Mouse (Mus musculus) kidney, embryonic 16.5 days (tissue): ENCODE measurements around the gene Tarbp1. TPM values are rescaled to one million over a fixed set of nuclear protein-coding genes. Genes with fewer than 3 reads are reported as not detected.
"Not testable (repeated sequence)": the region's sequence is repeated elsewhere in the genome, so short reads cannot be mapped to it uniquely, and the experiment has no call there.

Experiments used
- ATAC-seq: fragments of 200-750 bp; cut with Nextera tagmentation; 2 replicates; pipeline ENCODE4 v1.8.0; 2017; ENCODE audit warnings: moderate TSS enrichment; ENCODE audit not compliant: low FRiP score, low TSS enrichment
- H3K27ac ChIP-seq: fragments of 300-500 bp; sonication (generic); 2 replicates; pipeline ENCODE4 v1.5.1; 2014; ENCODE audit warnings: low read length
- H3K27me3 ChIP-seq: fragments of 300-500 bp; sonication (generic); 2 replicates; pipeline ENCODE4 v1.6.1; 2014; ENCODE audit warnings: low read length, control low read depth, mixed read lengths; ENCODE audit not compliant: insufficient read depth
- H3K36me3 ChIP-seq: fragments of 300-500 bp; sonication (generic); 2 replicates; pipeline ENCODE4 v1.6.1; 2014; ENCODE audit warnings: low read length, control low read depth, mixed read lengths; ENCODE audit not compliant: insufficient read depth
- H3K4me1 ChIP-seq: fragments of 300-500 bp; sonication (generic); 2 replicates; pipeline ENCODE4 v1.6.1; 2014; ENCODE audit warnings: low read length, control low read depth, mixed read lengths; ENCODE audit not compliant: insufficient read depth
- H3K4me2 ChIP-seq: fragments of 300-500 bp; sonication (generic); replicated peaks from 2 replicates; pipeline ENCODE4 v1.6.1; 2014; ENCODE audit warnings: low read depth, low read length
- H3K4me3 ChIP-seq: fragments of 300-500 bp; sonication (generic); 2 replicates; pipeline ENCODE4 v1.5.1; 2014; ENCODE audit warnings: mild to moderate bottlenecking, low read length
- H3K9ac ChIP-seq: fragments of 300-500 bp; sonication (generic); replicated peaks from 2 replicates; pipeline ENCODE4 v1.6.1; 2014; ENCODE audit warnings: low read length
- H3K9me3 ChIP-seq: fragments of 300-500 bp; sonication (generic); 2 replicates; pipeline ENCODE4 v1.6.1; 2016; ENCODE audit warnings: low read length, control low read depth
- WGBS: fragments of 180-500 bp; shearing (Covaris S2); extraction: QIAGEN DNeasy Blood & Tissue Kit; methylation state at CpG from one replicate; pipeline ENCODE4 v1.1.7; 2014; 5-methylcytosine and 5-hydroxymethylcytosine counted together
- polyA plus RNA-seq: library from polyadenylated mRNA; unstranded; fragments of >200 nt; fragmentation: Nextera tagmentation; extraction: Ambion mirVana; gene quantifications from 2 replicates; pipeline ENCODE4 v1.2.1, GENCODE M21; 2015

The Tarbp1 gene
- polyA plus RNA-seq, 1 experiment from 2014 or later = 3.1 TPM

DNA sequence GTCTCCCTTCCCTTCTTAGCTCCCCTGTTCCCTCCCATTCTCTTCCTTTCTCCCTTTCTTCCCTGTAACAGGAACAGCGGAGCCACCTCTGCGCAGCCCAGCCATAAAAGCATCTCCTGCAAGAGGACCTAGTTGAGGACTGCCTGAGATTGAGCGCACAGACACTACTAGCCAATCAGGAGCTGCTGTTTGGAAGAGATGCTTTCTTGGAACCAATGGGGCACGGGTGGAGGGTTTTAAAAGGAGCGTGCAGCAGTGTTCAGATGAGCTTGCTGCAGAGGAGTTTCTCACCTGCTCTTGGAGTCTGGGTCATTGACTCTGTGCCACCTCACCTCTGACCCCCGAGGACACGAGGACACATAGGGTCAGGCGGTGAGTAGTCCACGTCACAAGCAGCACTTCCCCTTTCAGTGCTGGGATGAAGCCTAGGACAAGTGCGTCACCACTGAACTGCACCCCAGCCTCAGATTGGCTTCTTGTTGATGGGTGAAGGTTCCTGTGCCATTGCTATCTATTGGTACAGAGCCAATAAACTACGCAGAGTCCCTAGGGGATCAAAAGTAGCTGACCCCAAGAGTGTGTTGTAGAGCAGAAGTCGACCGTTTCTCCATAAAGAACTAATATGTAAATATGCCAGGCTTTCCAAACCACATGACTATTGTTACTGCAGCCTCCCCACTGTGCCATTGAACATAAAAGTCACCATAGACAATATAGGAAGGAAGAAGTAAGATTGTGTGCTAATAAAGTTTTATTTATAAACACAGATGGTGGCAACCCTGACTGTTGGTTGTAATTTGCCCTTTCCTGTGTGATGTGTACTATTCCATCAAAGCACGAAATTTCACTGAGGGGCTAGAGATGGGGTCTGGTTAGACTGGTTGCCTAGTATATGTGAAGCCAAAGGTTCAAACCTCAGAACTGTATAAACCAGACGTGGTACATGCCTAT is 19.6 kb upstream of the Tarbp1 start:
- Histone ChIP-seq H3K4me1 (peaks cover 10% of the 10 kb centered on the region), H3K27me3 (no peaks in the 10 kb centered on the region), H3K9ac (no peak overlapping the region), H3K36me3 (no peaks in the 10 kb centered on the region), H3K27ac (no peak overlapping the region), H3K4me3 (no peak overlapping the region), H3K4me2 (no peak overlapping the region), H3K9me3 (no peaks in the 10 kb centered on the region)
- WGBS = 73% methylated on average over 15 of the region's 15 CpGs
- no peak for ATAC-seq

DNA sequence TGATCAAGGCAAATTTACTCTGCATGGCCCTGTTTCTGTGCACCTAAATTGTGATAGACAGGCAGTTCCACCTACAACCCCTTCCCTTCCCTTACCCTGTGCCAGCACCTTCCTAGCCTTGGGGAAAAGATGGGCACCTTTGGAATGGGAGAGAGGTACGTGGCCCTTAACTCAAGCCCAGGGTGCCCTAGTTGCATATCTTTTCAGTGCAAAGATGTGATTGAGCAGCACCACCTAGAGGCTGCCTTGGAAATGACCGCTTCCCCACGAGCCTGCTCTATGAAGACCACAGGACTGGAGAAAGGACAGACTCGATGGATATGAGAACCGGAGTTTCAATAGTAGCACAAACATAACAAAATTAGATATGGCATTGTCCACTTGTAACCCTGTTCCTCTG is 8.1 kb upstream of the Tarbp1 start:
- 12% methylated on average over 5 of the region's 5 CpGs for WGBS
- H3K4me2 ChIP-seq = no peak overlapping the region
- no peak overlapping the region for H3K4me3 ChIP-seq
- no peaks in the 10 kb centered on the region; the same call in 1 of the 2 replicates for H3K4me1 ChIP-seq
- no peak overlapping the region for H3K9ac ChIP-seq
- peak; percentile 72 for ATAC-seq
- H3K9me3 ChIP-seq = no peaks in the 10 kb centered on the region
- H3K36me3 ChIP-seq = no peaks in the 10 kb centered on the region
- H3K27ac ChIP-seq = no peak overlapping the region
- H3K27me3 ChIP-seq = peaks cover 2% of the 10 kb centered on the region; the same call in 1 of the 2 replicates

DNA sequence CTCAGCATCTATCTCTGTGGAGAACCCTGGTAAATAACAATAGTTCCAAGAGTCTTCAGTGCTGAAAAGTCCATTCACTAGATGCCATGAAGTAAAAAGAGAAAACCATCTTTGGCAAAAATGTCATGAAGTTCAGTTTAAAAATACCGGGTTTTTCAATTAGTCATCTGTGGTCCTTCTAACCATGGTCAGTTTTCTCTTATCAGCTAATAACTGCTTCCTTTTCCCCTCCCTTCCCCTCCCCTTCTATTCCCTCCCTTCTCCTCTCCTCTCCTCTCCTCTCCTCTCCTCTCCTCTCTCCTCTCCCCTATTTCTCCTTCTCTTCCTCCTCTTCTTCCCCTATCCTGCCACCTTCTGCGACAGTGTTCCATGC is 7.5 kb upstream of the Tarbp1 start:
- Histone ChIP-seq H3K9ac (no peak overlapping the region), H3K4me1 (no peaks in the 10 kb centered on the region; the same call in 1 of the 2 replicates), H3K9me3 (no peaks in the 10 kb centered on the region), H3K4me3 (no peak overlapping the region), H3K27ac (no peak overlapping the region), H3K4me2 (no peak overlapping the region), H3K36me3 (no peaks in the 10 kb centered on the region), H3K27me3 (peaks cover 2% of the 10 kb centered on the region; the same call in 1 of the 2 replicates)
- no peak for ATAC-seq
- WGBS = 69% methylated on average over 2 of the region's 2 CpGs

DNA sequence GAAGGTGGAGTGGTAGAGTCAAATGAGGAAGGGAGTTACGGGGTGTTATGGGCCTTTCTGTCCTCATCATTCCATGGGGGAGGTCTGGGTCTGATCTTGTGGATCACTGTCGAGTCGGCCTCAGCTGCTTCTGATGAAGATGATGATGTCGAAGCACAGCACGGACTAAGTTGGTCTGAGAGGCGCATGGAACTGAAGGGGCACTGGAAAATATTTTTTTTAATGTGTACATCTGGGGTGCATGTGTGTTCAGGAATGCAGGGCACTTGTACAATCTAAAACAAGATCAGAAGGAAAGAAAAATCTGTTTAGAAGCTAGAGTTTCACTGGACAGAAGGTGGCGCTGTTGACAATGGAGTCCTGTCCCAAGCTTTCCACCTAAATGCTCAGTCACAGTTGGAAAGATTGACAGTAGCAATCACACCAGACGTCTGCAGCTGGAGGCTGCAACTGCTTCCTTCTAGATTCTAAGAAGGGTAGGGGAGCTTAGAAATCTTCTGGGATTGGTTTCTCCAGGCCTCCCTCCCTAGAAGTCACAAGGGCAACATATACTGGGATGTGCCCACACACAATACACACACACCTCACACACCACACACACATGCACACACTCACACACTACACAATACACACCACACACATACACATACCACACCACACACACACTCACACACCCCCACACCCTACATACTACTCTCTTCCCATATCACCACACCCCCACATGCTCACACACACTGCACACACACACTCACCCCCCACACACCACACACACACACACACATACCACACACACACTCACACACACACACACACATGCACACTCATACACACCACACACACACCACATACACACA is 6.9 kb upstream of the Tarbp1 start:
- no peaks in the 10 kb centered on the region for H3K9me3 ChIP-seq
- WGBS = 38% methylated on average over 8 of the region's 8 CpGs
- no peak overlapping the region for H3K27ac ChIP-seq
- peaks cover 2% of the 10 kb centered on the region; the same call in 1 of the 2 replicates for H3K27me3 ChIP-seq
- peak; percentile 37 for ATAC-seq
- no peaks in the 10 kb centered on the region for H3K36me3 ChIP-seq
- no peak overlapping the region for H3K9ac ChIP-seq
- H3K4me2 ChIP-seq = no peak overlapping the region
- H3K4me1 ChIP-seq = no peaks in the 10 kb centered on the region; the same call in 1 of the 2 replicates
- no peak overlapping the region for H3K4me3 ChIP-seq

DNA sequence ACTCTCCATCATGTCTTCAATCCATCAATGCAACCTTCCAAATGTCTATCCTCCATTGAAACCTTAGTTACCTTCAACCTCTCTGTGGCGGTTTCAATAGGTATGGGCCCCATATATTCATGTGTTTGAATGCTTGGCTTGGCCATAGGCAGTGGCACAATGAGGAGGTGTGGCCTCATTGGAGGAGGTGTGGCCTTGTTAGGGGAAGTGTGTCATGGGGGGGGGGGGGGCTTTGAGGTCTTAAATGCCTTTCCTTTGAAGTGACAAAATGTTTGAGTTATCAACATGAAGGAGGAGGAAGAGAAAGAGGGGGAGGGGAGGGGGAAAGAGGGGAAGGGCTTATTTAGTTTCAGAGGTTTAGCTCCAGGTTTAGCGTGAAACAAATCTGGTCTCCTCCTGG is 5.5 kb upstream of the Tarbp1 start:
- H3K27me3 ChIP-seq = peaks cover 2% of the 10 kb centered on the region; the same call in 1 of the 2 replicates

DNA sequence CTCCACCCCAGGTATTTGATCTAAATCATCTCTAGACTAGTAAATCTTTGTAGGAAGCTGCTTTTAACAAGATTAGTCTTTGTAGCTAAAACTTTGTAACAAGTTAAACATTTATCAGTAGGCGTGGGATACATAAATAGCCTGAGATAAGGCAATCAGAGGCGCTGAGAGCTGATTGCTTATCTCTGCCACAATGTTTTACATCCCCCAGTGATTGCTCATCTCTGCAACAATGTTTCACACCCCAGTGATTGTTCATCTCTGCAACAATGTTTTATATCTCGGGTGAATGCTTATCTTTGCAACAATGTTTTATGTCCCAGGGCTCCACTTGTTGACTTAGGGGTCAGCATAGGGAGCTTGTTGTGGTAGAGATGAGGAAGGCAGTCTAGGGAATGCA is 3.8 kb upstream of the Tarbp1 start:
- no peak overlapping the region for H3K4me3 ChIP-seq
- no peak for ATAC-seq
- 34% methylated on average over 3 of the region's 3 CpGs for WGBS
- H3K9me3 ChIP-seq = no peaks in the 10 kb centered on the region
- peaks cover 2% of the 10 kb centered on the region; the same call in 1 of the 2 replicates for H3K27me3 ChIP-seq
- H3K9ac ChIP-seq = no peak overlapping the region
- H3K27ac ChIP-seq = no peak overlapping the region
- H3K4me1 ChIP-seq = peaks cover 8% of the 10 kb centered on the region; the same call in 1 of the 2 replicates
- H3K4me2 ChIP-seq = no peak overlapping the region
- no peaks in the 10 kb centered on the region for H3K36me3 ChIP-seq

More for the DNA sequence above, 5.5 kb upstream of the Tarbp1 start:
- Histone ChIP-seq H3K27ac (no peak overlapping the region), H3K4me3 (no peak overlapping the region), H3K9me3 (no peaks in the 10 kb centered on the region), H3K9ac (no peak overlapping the region), H3K36me3 (no peaks in the 10 kb centered on the region), H3K4me1 (no peaks in the 10 kb centered on the region; the same call in 1 of the 2 replicates), H3K4me2 (no peak overlapping the region)
- 76% methylated on average over 2 of the region's 2 CpGs for WGBS
- ATAC-seq = no peak

DNA sequence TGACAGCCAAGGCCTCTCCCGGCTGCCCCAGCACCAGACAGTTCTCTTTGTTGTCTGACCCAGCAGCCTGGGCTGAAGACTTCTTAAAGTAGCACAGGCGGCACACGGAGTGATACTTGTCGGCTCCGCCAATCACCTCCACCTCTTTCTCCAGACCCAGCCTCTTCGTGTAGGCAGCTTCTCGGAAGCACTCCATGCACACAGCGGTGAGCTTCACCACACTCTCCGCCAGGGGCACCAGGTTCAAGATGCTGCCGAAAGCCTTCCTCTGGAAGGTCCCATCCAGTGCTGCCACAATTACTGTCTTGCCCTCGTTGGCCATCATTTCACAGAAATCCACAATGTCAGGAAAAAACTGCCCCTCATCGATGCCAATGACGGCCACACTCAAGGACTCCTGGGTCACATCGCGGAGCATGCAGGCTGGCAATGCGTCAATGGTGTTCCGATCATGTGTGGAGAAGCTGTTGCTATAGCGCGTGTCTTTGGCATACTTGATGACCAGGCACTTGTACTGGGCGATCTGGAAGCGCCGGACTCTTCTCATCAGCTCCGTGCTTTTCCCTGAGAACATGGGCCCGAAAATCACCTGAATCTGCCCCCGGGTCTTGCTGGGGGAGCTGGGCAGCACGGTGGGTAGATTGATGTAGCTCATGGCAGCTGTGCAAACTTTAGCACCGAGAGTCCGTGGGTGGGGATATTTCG is 1.4 kb upstream of the Tarbp1 start:
- not testable (repeated sequence) for H3K9ac ChIP-seq, H3K27me3 ChIP-seq, H3K4me3 ChIP-seq, H3K4me2 ChIP-seq, H3K27ac ChIP-seq, H3K9me3 ChIP-seq, H3K36me3 ChIP-seq, ATAC-seq
- H3K4me1 ChIP-seq = peaks cover 20% of the 10 kb centered on the region
- WGBS = 48% methylated on average over 29 of the region's 29 CpGs

DNA sequence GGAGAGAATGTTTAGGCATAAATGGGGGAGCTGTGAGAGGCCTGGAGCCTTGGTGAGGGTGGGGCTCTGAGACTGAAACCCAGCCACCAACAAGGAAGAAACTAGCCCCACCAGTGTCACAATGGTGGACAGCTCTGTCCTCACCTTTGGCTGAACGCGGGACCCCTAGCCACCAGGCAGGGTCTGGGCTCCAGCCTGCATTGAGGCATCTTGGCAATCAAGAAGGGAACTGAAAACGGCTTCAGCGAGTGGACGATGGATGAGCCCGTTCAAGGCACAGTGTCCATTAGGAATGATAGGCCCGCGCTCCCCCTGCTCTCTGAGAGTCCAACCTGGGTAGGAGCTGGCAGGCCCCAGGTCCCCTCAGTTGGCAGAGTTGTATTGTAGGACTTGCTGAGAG is 873 bp upstream of the Tarbp1 start:
- 51% methylated on average over 8 of the region's 8 CpGs for WGBS
- H3K27me3 ChIP-seq, H3K4me2 ChIP-seq, H3K36me3 ChIP-seq, H3K9me3 ChIP-seq, H3K27ac ChIP-seq, ATAC-seq, H3K4me3 ChIP-seq, H3K9ac ChIP-seq: not testable (repeated sequence)
- peaks cover 20% of the 10 kb centered on the region for H3K4me1 ChIP-seq

DNA sequence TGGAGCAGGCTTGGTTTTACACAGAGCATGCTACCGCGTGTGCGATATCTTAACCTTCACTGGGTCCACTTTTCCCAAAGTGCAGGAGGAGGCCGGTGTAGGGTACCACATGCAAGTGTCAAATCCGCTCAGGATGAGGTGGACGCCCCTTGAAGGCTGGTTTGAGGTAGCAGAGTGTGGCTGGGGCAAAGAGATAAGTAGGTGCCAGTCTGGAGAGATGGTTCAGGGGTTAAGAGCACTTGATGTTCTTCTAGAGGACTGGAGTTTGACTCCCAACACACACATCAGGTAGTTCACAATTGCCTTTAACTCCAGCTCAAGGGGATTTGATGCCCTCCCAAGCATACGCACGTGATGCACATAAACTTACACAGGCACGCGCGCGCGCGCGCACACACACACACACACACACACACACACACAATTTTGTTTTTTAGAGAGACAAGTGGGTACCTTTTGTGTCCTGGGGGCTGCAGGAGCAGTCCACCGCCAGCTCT is 1.0 kb downstream of the Tarbp1 start:
- Histone ChIP-seq H3K9ac (peak overlapping the region; percentile 83), H3K27me3 (no peaks in the 10 kb centered on the region), H3K4me3 (peak overlapping the region; percentile 89), H3K4me2 (peak overlapping the region; percentile 85), H3K27ac (peak overlapping the region; percentile 87; the same call in 1 of the 2 replicates), H3K9me3 (no peaks in the 10 kb centered on the region), H3K36me3 (peaks cover 14% of the 10 kb centered on the region; the same call in 1 of the 2 replicates), H3K4me1 (peaks cover 20% of the 10 kb centered on the region)
- 10% methylated on average over 16 of the region's 16 CpGs for WGBS
- ATAC-seq = no peak
